Mouse (Mus musculus) ES-Bruce4 (cell line): ENCODE data around the gene Pygo2. TPM values are rescaled to one million over a fixed set of nuclear protein-coding genes. Genes with fewer than 3 reads are reported as not detected.

ENCODE experiments used
- H3K27ac ChIP-seq: 2 replicates; pipeline ENCODE4 v1.5.1; 2012; ENCODE audit warnings: low read length, inconsistent platforms; ENCODE audit not compliant: insufficient read depth
- H3K27me3 ChIP-seq: 2 replicates; pipeline ENCODE4 v1.6.1; 2012; ENCODE audit warnings: mild to moderate bottlenecking, low read length, inconsistent platforms; ENCODE audit not compliant: control insufficient read depth, poor library complexity, insufficient read depth, severe bottlenecking
- H3K36me3 ChIP-seq: 2 replicates; pipeline ENCODE4 v1.6.1; 2012; ENCODE audit warnings: inconsistent platforms, mild to moderate bottlenecking, low read length, moderate library complexity; ENCODE audit not compliant: control insufficient read depth, poor library complexity, insufficient read depth, severe bottlenecking
- H3K4me1 ChIP-seq: one replicate; pipeline ENCODE4 v1.8.1; 2011; ENCODE audit warnings: low read length; ENCODE audit not compliant: control insufficient read depth, insufficient read depth
- H3K4me3 ChIP-seq: 2 replicates; pipeline ENCODE4 v1.5.1; 2011; ENCODE audit warnings: low read depth, mild to moderate bottlenecking, low read length
- H3K9ac ChIP-seq: 2 replicates; pipeline ENCODE4 v1.6.1; 2012; ENCODE audit warnings: low read depth, mild to moderate bottlenecking, inconsistent platforms; ENCODE audit not compliant: poor library complexity, severe bottlenecking
- H3K9me3 ChIP-seq: replicated peaks from 2 replicates; pipeline ENCODE4 v1.6.1; 2012; ENCODE audit warnings: mild to moderate bottlenecking, low read length, inconsistent platforms; ENCODE audit not compliant: control insufficient read depth, poor library complexity, insufficient read depth, severe bottlenecking
- CTCF ChIP-seq: IDR thresholded peaks from one replicate; pipeline ENCODE4 v1.8.1; 2011; ENCODE audit warnings: low read depth, low read length
- EP300 ChIP-seq: IDR thresholded peaks from 2 replicates; pipeline ENCODE4 v1.6.1; 2011; ENCODE audit warnings: low read depth, low read length; ENCODE audit not compliant: insufficient read depth
- POLR2A ChIP-seq: IDR thresholded peaks from one replicate; pipeline ENCODE4 v1.8.1; 2011; ENCODE audit warnings: low read length; ENCODE audit not compliant: insufficient read depth
- polyA plus RNA-seq: library from polyadenylated mRNA; stranded (reverse); fragments of >200 nt; gene quantifications from 2 replicates; pipeline ENCODE4 v1.2.4, GENCODE M21; 2011; ENCODE audit warnings: low read depth; ENCODE audit not compliant: missing spikeins, insufficient read depth, insufficient read length

The Pygo2 gene
- polyA plus RNA-seq, 1 experiment, result 41.7 TPM

DNA sequence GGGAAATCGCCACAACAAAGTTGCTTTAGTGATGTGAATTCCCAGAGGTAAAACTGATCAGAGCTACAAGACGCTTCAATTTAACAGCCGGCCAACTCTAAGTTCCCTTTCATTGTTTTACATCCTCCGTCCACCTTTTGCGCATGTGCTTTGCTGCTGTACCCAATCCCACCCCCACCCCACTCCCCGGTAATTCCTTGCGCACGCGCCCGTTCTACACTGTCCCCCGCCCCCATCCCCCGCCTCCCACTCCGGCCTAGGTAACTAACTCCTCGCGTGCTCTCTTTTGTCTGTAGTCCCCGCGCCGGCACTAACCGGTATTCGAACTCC, 12.2 kb upstream of the Pygo2 start:
- peak overlapping the region; percentile 89 for H3K9ac ChIP-seq
- peaks cover 26% of the 10 kb centered on the region for H3K36me3 ChIP-seq
- H3K27me3 ChIP-seq, result no peaks in the 10 kb centered on the region
- peaks cover 2% of the 10 kb centered on the region for H3K4me1 ChIP-seq
- peak overlapping the region; percentile 93 for H3K27ac ChIP-seq
- no peaks in the 10 kb centered on the region for H3K9me3 ChIP-seq
- TF ChIP-seq POLR2A (no peak), EP300 (peak; percentile 20; the same call in 1 of the 2 replicates)
- H3K4me3 ChIP-seq, result peak overlapping the region; percentile 97

DNA sequence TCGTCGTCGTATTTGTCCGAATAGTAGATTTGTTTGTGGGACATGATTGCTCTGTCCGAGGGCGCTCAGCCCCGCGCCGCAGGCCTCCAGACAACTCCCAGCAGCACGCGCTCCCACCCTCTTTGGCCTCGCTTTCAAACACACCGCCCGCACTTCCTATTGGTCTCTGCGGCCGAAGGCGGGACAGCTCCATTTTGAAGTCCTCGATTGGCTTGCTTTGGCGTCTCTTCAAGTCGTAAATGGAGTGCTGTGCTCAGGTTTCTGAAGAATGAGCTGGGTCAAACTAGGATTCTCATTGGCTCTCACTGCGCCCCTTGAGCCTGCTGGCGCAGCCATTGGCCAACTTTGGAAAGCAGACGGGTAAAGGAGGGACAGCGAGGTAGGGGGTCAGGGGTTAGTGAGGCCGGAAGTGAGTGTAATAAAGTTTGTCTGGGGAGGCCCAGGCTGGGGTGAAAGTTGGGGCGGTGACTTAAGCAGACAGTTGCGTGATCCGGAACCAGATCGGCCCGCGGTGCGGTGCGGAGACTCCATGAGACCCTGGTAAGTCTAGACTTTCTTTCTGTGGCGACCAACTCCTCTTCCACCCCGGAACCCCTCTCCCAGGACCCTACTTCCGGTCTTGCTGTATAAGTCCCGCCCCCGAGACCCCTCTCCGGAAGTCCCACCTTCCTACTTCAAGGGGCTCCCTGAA, 11.7 kb upstream of the Pygo2 start, which contains the start of the genes Cks1b and Shc1:
Gene Cks1b (minus strand): TSS at position 214 of the 691 bp plus-strand sequence.
Gene Shc1 (plus strand): TSS at position 274 of the 691 bp plus-strand sequence.
- Histone ChIP-seq H3K9me3 (no peaks in the 10 kb centered on the region), H3K4me3 (peak within 1 kb of the TSS; percentile 97)
- peak; percentile 65 for TF ChIP-seq POLR2A
- no peak for TF ChIP-seq CTCF

DNA sequence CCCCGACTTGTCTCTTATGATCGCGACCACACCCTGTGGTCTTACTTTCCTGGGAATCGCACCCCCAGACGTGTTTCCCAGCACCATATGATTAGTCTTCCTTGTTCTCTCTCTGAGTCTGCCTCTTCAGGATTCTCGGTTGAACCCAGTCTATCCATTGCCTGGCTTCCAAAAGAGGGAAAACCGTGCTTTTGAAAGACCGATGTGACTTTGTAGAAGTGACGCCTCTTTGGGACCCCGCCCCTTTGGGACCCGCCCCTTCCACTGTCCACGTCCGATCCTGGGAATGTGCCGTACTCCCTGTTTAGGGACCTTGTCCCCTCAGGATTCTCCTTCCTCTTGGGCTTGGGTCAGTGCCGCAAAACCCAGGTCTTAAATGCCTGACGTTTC, 11.2 kb upstream of the Pygo2 start:
- Histone ChIP-seq H3K9ac (peak overlapping the region; percentile 89), H3K27me3 (no peaks in the 10 kb centered on the region), H3K36me3 (peaks cover 25% of the 10 kb centered on the region), H3K9me3 (no peaks in the 10 kb centered on the region), H3K4me1 (peaks cover 3% of the 10 kb centered on the region), H3K27ac (peak overlapping the region; percentile 95), H3K4me3 (peak overlapping the region; percentile 94)
- TF ChIP-seq CTCF (no peak), EP300 (no peak), POLR2A (no peak)

More for the DNA sequence above, 11.7 kb upstream of the Pygo2 start, which contains the start of the genes Cks1b and Shc1:
- peak within 1 kb of the TSS; percentile 95 for H3K27ac ChIP-seq
- H3K4me1 ChIP-seq, result peaks cover 2% of the 10 kb centered on the region
- H3K27me3 ChIP-seq, result no peaks in the 10 kb centered on the region
- peaks cover 26% of the 10 kb centered on the region for H3K36me3 ChIP-seq
- H3K9ac ChIP-seq, result peak within 1 kb of the TSS; percentile 89

DNA sequence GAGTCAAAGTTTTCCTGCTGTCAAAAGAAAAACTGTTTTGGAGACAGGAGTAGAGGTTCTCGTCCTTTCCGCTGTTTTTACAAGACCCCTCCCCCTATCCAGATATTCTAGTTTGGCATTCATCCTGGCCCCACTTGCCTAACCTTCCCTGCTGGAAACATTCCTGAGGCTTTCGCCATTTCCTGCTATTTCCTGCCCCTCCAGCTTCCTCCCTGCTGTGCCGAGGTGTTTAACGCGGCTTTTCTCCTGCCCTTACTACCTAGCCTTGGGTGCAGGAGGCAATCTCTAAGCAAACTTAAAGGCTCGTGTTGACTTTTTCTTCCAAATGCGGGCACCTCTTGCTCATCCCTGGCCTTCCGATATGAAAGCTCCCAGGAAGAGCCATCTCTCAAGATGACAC, 10.4 kb upstream of the Pygo2 start:
- Histone ChIP-seq H3K27ac (peak overlapping the region; percentile 95), H3K4me3 (peak overlapping the region; percentile 94), H3K9me3 (no peaks in the 10 kb centered on the region), H3K36me3 (peaks cover 21% of the 10 kb centered on the region), H3K27me3 (no peaks in the 10 kb centered on the region), H3K9ac (peak overlapping the region; percentile 89), H3K4me1 (peaks cover 9% of the 10 kb centered on the region)
- TF ChIP-seq EP300 (peak; percentile 77; the same call in 1 of the 2 replicates), POLR2A (no peak)

GRCm38 (mm10) chr3:89419981-89420380, 10.0 kb upstream of the Pygo2 start:
- no peak for TF ChIP-seq POLR2A
- no peak for TF ChIP-seq EP300
- no peak for TF ChIP-seq CTCF
- peak overlapping the region; percentile 89 for H3K9ac ChIP-seq
- peak overlapping the region; percentile 94 for H3K4me3 ChIP-seq
- H3K27me3 ChIP-seq, result no peaks in the 10 kb centered on the region
- H3K27ac ChIP-seq, result peak overlapping the region; percentile 95
- no peaks in the 10 kb centered on the region for H3K9me3 ChIP-seq
- peaks cover 17% of the 10 kb centered on the region for H3K36me3 ChIP-seq
- peaks cover 10% of the 10 kb centered on the region for H3K4me1 ChIP-seq

DNA sequence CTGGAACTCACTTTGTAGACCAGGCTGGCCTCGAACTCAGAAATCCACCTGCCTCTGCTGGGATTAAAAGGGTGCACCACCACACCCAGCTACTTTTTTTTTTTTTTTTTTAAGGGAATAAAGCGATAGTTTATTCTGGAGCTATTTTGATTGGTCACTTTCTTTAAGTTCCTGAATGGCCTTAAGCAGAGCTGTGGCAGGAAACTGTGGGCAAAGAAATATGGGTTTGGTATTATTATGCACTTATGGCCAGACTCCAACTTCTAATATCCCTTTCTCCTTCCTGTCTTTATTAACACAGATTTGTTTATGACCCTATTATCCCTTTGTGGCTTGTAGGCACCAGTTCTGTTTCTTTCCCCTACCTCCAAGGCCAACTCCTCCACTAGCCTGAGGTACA, 9.6 kb upstream of the Pygo2 start:
- Histone ChIP-seq H3K27ac (peak overlapping the region; percentile 86), H3K9ac (peak overlapping the region; percentile 89), H3K4me1 (peaks cover 13% of the 10 kb centered on the region), H3K36me3 (peaks cover 12% of the 10 kb centered on the region), H3K4me3 (0 out of 2 replicates have a peak overlapping the region, but pooled peaks have one; percentile 85), H3K9me3 (no peaks in the 10 kb centered on the region), H3K27me3 (no peaks in the 10 kb centered on the region)
- TF ChIP-seq POLR2A, result no peak
- no peak for TF ChIP-seq CTCF
- no peak for TF ChIP-seq EP300
